Mouse (Mus musculus): ENCODE measurements around the gene Rad51b. TPM values are rescaled to one million over a fixed set of nuclear protein-coding genes. Genes with fewer than 3 reads are reported as not detected.

Rad51b gene
- polyA plus RNA-seq, 1 experiment from 2014 or later: 8.0 TPM

GRCm38 (mm10) chr12:79531809-79532798 is 235.0 kb downstream of the Rad51b start:
- Histone ChIP-seq H3K27me3 (ENCODE audit: control insufficient read depth, insufficient read depth, low read length) (peaks cover 8% of the 10 kb centered on the region), H3K4me1 (replicated peaks; ENCODE audit: control insufficient read depth, insufficient read depth, low read length) (peaks cover 10% of the 10 kb centered on the region)
- no peak for DNase-seq (ENCODE audit: low spot score)

GRCm38 (mm10) chr12:79534778-79535177 is 237.7 kb downstream of the Rad51b start:
- peaks cover 25% of the 10 kb centered on the region for H3K27me3 ChIP-seq (ENCODE audit: control insufficient read depth, insufficient read depth, low read length)
- no peaks in the 10 kb centered on the region for H3K36me3 ChIP-seq (ENCODE audit: control insufficient read depth, insufficient read depth, low read length)
- peaks cover 10% of the 10 kb centered on the region for H3K4me1 ChIP-seq (replicated peaks; ENCODE audit: control insufficient read depth, insufficient read depth, low read length)
- 44% methylated on average over 1 of the region's 1 CpGs for WGBS
- H3K4me3 ChIP-seq (ENCODE audit: low read depth, low read length): no peak overlapping the region
- H3K27ac ChIP-seq (ENCODE audit: low read depth, low read length): peak overlapping the region; percentile 9; the same call in 1 of the 2 replicates
- H3K4me2 ChIP-seq (ENCODE audit: low read depth, low read length, severe bottlenecking): peak overlapping the region; percentile 6; the same call in 1 of the 2 replicates
- no peak overlapping the region for H3K9ac ChIP-seq (ENCODE audit: low read length)
- no peaks in the 10 kb centered on the region for H3K9me3 ChIP-seq (ENCODE audit: control insufficient read depth, low read length)
- ATAC-seq (replicated peaks; ENCODE audit: low FRiP score) (0 out of 2 replicates have a peak, but pooled peaks have one; percentile 8), DNase-seq (ENCODE audit: low spot score) (no peak)

More at GRCm38 (mm10) chr12:79531809-79532798, 235.0 kb downstream of the Rad51b start:
- Histone ChIP-seq H3K9me3 (ENCODE audit: control insufficient read depth, low read length) (peaks cover 3% of the 10 kb centered on the region; the same call in 1 of the 2 replicates), H3K4me3 (ENCODE audit: low read depth, low read length) (no peak overlapping the region), H3K9ac (ENCODE audit: low read length) (no peak overlapping the region), H3K27ac (ENCODE audit: low read depth, low read length) (no peak overlapping the region), H3K4me2 (ENCODE audit: low read depth, low read length, severe bottlenecking) (no peak overlapping the region), H3K36me3 (ENCODE audit: control insufficient read depth, insufficient read depth, low read length) (no peaks in the 10 kb centered on the region)
- ATAC-seq (replicated peaks; ENCODE audit: low FRiP score): no peak
- WGBS: 71% methylated on average over 5 of the region's 5 CpGs

GRCm38 (mm10) chr12:79535532-79536437 is 238.7 kb downstream of the Rad51b start:
- DNase-seq (ENCODE audit: low spot score) (no peak), ATAC-seq (replicated peaks; ENCODE audit: low FRiP score) (peak; percentile 91)
- H3K36me3 ChIP-seq (ENCODE audit: control insufficient read depth, insufficient read depth, low read length): no peaks in the 10 kb centered on the region
- H3K9ac ChIP-seq (ENCODE audit: low read length): no peak overlapping the region
- peak overlapping the region; percentile 26; the same call in 1 of the 2 replicates for H3K27ac ChIP-seq (ENCODE audit: low read depth, low read length)
- H3K9me3 ChIP-seq (ENCODE audit: control insufficient read depth, low read length): no peaks in the 10 kb centered on the region
- peak overlapping the region; percentile 6; the same call in 1 of the 2 replicates for H3K4me2 ChIP-seq (ENCODE audit: low read depth, low read length, severe bottlenecking)
- H3K4me1 ChIP-seq (replicated peaks; ENCODE audit: control insufficient read depth, insufficient read depth, low read length): peaks cover 10% of the 10 kb centered on the region
- peaks cover 29% of the 10 kb centered on the region for H3K27me3 ChIP-seq (ENCODE audit: control insufficient read depth, insufficient read depth, low read length)
- 26% methylated on average over 9 of the region's 9 CpGs for WGBS
- no peak overlapping the region for H3K4me3 ChIP-seq (ENCODE audit: low read depth, low read length)

- Histone ChIP-seq H3K4me2 (ENCODE audit: low read depth, low read length, severe bottlenecking) (no peak overlapping the region), H3K27ac (ENCODE audit: low read depth, low read length) (no peak overlapping the region), H3K36me3 (ENCODE audit: control insufficient read depth, insufficient read depth, low read length) (no peaks in the 10 kb centered on the region), H3K9me3 (ENCODE audit: control insufficient read depth, low read length) (no peaks in the 10 kb centered on the region), H3K4me3 (ENCODE audit: low read depth, low read length) (no peak overlapping the region), H3K9ac (ENCODE audit: low read length) (no peak overlapping the region), H3K27me3 (ENCODE audit: control insufficient read depth, insufficient read depth, low read length) (peaks cover 24% of the 10 kb centered on the region), H3K4me1 (replicated peaks; ENCODE audit: control insufficient read depth, insufficient read depth, low read length) (peaks cover under 1% of the 10 kb centered on the region; the same call in 1 of the 2 replicates)
- ATAC-seq (replicated peaks; ENCODE audit: low FRiP score): no peak
- DNase-seq (ENCODE audit: low spot score): no peak
- 60% methylated on average over 5 of the region's 5 CpGs for WGBS
Measured at GRCm38 (mm10) chr12:79540176-79540575, 243.1 kb downstream of the Rad51b start.

GRCm38 (mm10) chr12:79541581-79541980 is 244.5 kb downstream of the Rad51b start:
- DNase-seq (ENCODE audit: low spot score) (no peak), ATAC-seq (replicated peaks; ENCODE audit: low FRiP score) (no peak)
- peaks cover 24% of the 10 kb centered on the region for H3K27me3 ChIP-seq (ENCODE audit: control insufficient read depth, insufficient read depth, low read length)
- no peaks in the 10 kb centered on the region for H3K36me3 ChIP-seq (ENCODE audit: control insufficient read depth, insufficient read depth, low read length)
- WGBS: 87% methylated on average over 6 of the region's 6 CpGs
- no peaks in the 10 kb centered on the region for H3K9me3 ChIP-seq (ENCODE audit: control insufficient read depth, low read length)
- H3K9ac ChIP-seq (ENCODE audit: low read length): no peak overlapping the region
- H3K4me3 ChIP-seq (ENCODE audit: low read depth, low read length): no peak overlapping the region
- no peak overlapping the region for H3K4me2 ChIP-seq (ENCODE audit: low read depth, low read length, severe bottlenecking)
- H3K4me1 ChIP-seq (replicated peaks; ENCODE audit: control insufficient read depth, insufficient read depth, low read length): no peaks in the 10 kb centered on the region; the same call in 1 of the 2 replicates
- H3K27ac ChIP-seq (ENCODE audit: low read depth, low read length): no peak overlapping the region

GRCm38 (mm10) chr12:79545063-79545462 is 248.0 kb downstream of the Rad51b start:
- H3K4me1 ChIP-seq (replicated peaks; ENCODE audit: control insufficient read depth, insufficient read depth, low read length): peaks cover 2% of the 10 kb centered on the region; the same call in 1 of the 2 replicates
- WGBS: 72% methylated on average over 3 of the region's 3 CpGs
- no peak overlapping the region for H3K4me3 ChIP-seq (ENCODE audit: low read depth, low read length)
- peaks cover 4% of the 10 kb centered on the region for H3K27me3 ChIP-seq (ENCODE audit: control insufficient read depth, insufficient read depth, low read length)
- no peak for ATAC-seq (replicated peaks; ENCODE audit: low FRiP score)
- H3K9ac ChIP-seq (ENCODE audit: low read length): no peak overlapping the region
- no peak overlapping the region for H3K27ac ChIP-seq (ENCODE audit: low read depth, low read length)
- no peak overlapping the region for H3K4me2 ChIP-seq (ENCODE audit: low read depth, low read length, severe bottlenecking)
- H3K36me3 ChIP-seq (ENCODE audit: control insufficient read depth, insufficient read depth, low read length): no peaks in the 10 kb centered on the region
- DNase-seq (ENCODE audit: low spot score): no peak
- H3K9me3 ChIP-seq (ENCODE audit: control insufficient read depth, low read length): no peaks in the 10 kb centered on the region

GRCm38 (mm10) chr12:79547556-79547955 is 250.5 kb downstream of the Rad51b start:
- H3K4me3 ChIP-seq (ENCODE audit: low read depth, low read length): no peak overlapping the region
- peaks cover 2% of the 10 kb centered on the region; the same call in 1 of the 2 replicates for H3K4me1 ChIP-seq (replicated peaks; ENCODE audit: control insufficient read depth, insufficient read depth, low read length)
- no peak overlapping the region for H3K27ac ChIP-seq (ENCODE audit: low read depth, low read length)
- no peaks in the 10 kb centered on the region; the same call in 1 of the 2 replicates for H3K27me3 ChIP-seq (ENCODE audit: control insufficient read depth, insufficient read depth, low read length)
- no peak for DNase-seq (ENCODE audit: low spot score)
- H3K9me3 ChIP-seq (ENCODE audit: control insufficient read depth, low read length): no peaks in the 10 kb centered on the region
- no peak overlapping the region for H3K4me2 ChIP-seq (ENCODE audit: low read depth, low read length, severe bottlenecking)
- ATAC-seq (replicated peaks; ENCODE audit: low FRiP score): no peak
- no peak overlapping the region for H3K9ac ChIP-seq (ENCODE audit: low read length)
- 80% methylated on average over 6 of the region's 6 CpGs for WGBS
- H3K36me3 ChIP-seq (ENCODE audit: control insufficient read depth, insufficient read depth, low read length): no peaks in the 10 kb centered on the region
